In genomic region chr14:116697675-116698074, GRCm38 (mm10) we compare ENCODE assay signal across 18 mouse cellular contexts.
"Had no signal": no experiment of that assay in that cellular context is flagged by ENCODE, and none has a peak within 500 bp of the region (broad histone marks: within the 10 kb centered on the region; RNA-seq: fewer than 3 reads in every experiment).

No protein-coding gene starts in this region.

- H3K4me3 ChIP-seq: lung, embryonic 15.5 days; midbrain, embryonic 10.5 days; midbrain, embryonic 12.5 days; myocyte; neural tube, embryonic 13.5 days; neural tube, embryonic 15.5 days had no signal

- H3K27me3 ChIP-seq: lung, embryonic 15.5 days; midbrain, embryonic 12.5 days; neural tube, embryonic 13.5 days; neural tube, embryonic 15.5 days had no signal

- H3K9ac ChIP-seq: lung, embryonic 15.5 days; midbrain, embryonic 12.5 days; neural tube, embryonic 13.5 days; neural tube, embryonic 15.5 days had no signal

- H3K4me2 ChIP-seq: lung, embryonic 15.5 days; midbrain, embryonic 12.5 days; neural tube, embryonic 13.5 days; neural tube, embryonic 15.5 days had no signal

- H3K4me1 ChIP-seq: lung, embryonic 15.5 days; midbrain, embryonic 10.5 days; midbrain, embryonic 12.5 days; neural tube, embryonic 13.5 days; neural tube, embryonic 15.5 days had no signal

- H3K9me3 ChIP-seq: lung, embryonic 15.5 days; midbrain, embryonic 10.5 days; midbrain, embryonic 12.5 days; neural tube, embryonic 13.5 days; neural tube, embryonic 15.5 days had no signal

- DNase-seq: lung, adult 2 months; lung, postnatal 4 days; midbrain, embryonic 14.5 days; right cerebral cortex, adult 18-20 months; right cerebral cortex, postnatal 25 days; right cerebral cortex, postnatal 4 days; spleen, adult 18-20 months; thymus, adult 18-20 months; thymus, postnatal 14 days; thymus, postnatal 36 days had no signal

- H3K27ac ChIP-seq: lung, embryonic 15.5 days; midbrain, embryonic 10.5 days; midbrain, embryonic 12.5 days; neural tube, embryonic 13.5 days; neural tube, embryonic 15.5 days had no signal

- H3K36me3 ChIP-seq: lung, embryonic 15.5 days; midbrain, embryonic 10.5 days; midbrain, embryonic 12.5 days; neural tube, embryonic 13.5 days; neural tube, embryonic 15.5 days had no signal

- ATAC-seq: lung, postnatal 0 days; midbrain, embryonic 16.5 days had no signal
